Comparison of ENCODE assay signal across 8 mouse cellular contexts in genomic region chr12:100908298-100909034, GRCm38 (mm10). TPM values are rescaled to one million over a fixed set of nuclear protein-coding genes. Genes with fewer than 3 reads are reported as not detected.
DNase-seq lines count a peak whose midpoint lies in the region; ATAC-seq and TF ChIP-seq lines count a peak whose summit lies in the region.

No protein-coding gene starts in this region.

- peaks cover 58% of the 10 kb centered on the region for H3K27me3 ChIP-seq in liver, embryonic 12.5 days (replicated peaks)
- no peaks in the 10 kb centered on the region for H3K27me3 ChIP-seq in stomach, postnatal 0 days (ENCODE audit: control insufficient read depth, insufficient read depth, low read length)

- 23% methylated on average over 10 of the region's 10 CpGs for WGBS in liver, embryonic 12.5 days (ENCODE audit: insufficient replicate concordance)
- 20% methylated on average over 10 of the region's 10 CpGs for WGBS in stomach, postnatal 0 days

- DNase-seq in cerebellum, adult 11 months: peak; percentile 42
- DNase-seq in cerebellum, adult 8-10 months: no peak
- peak; percentile 32 for DNase-seq in retina, postnatal 1 day
- DNase-seq in retina, embryonic 14.5 days (ENCODE audit: low spot score): no peak
- no peak for DNase-seq in stomach, postnatal 0 days (ENCODE audit: low spot score)
- no peak for DNase-seq in left cerebral cortex, adult 11 months (ENCODE audit: low spot score)
- no peak for DNase-seq in right cerebral cortex, postnatal 36 days (ENCODE audit: low spot score in 2 of 2)

- H3K36me3 ChIP-seq in liver, embryonic 12.5 days: peaks cover 24% of the 10 kb centered on the region
- no peaks in the 10 kb centered on the region for H3K36me3 ChIP-seq in stomach, postnatal 0 days (ENCODE audit: control insufficient read depth, insufficient read depth, low read length)

- TF ChIP-seq EP300 in stomach, postnatal 0 days (optimal IDR thresholded peaks at IDR 0.05): no peak

- no peak overlapping the region for H3K9ac ChIP-seq in liver, embryonic 12.5 days
- H3K9ac ChIP-seq in stomach, postnatal 0 days (ENCODE audit: low read length): 0 out of 2 replicates have a peak overlapping the region, but pooled peaks have one; percentile 41

- no peak for ATAC-seq in liver, embryonic 12.5 days
- no peak for ATAC-seq in stomach, postnatal 0 days (ENCODE audit: low FRiP score, low TSS enrichment)

- no peaks in the 10 kb centered on the region for H3K4me1 ChIP-seq in liver, embryonic 12.5 days
- no peaks in the 10 kb centered on the region for H3K4me1 ChIP-seq in stomach, postnatal 0 days (replicated peaks; ENCODE audit: control insufficient read depth, insufficient read depth)

- peak overlapping the region; percentile 62 for H3K4me2 ChIP-seq in liver, embryonic 12.5 days
- H3K4me2 ChIP-seq in stomach, postnatal 0 days (replicated peaks; ENCODE audit: low read depth): peak overlapping the region; percentile 69

- no peak overlapping the region for H3K27ac ChIP-seq in liver, embryonic 12.5 days
- H3K27ac ChIP-seq in stomach, postnatal 0 days (replicated peaks): no peak overlapping the region

- no peaks in the 10 kb centered on the region for H3K9me3 ChIP-seq in liver, embryonic 12.5 days (replicated peaks)
- no peaks in the 10 kb centered on the region for H3K9me3 ChIP-seq in stomach, postnatal 0 days (ENCODE audit: control insufficient read depth, low read length)

- no peak for TF ChIP-seq CTCF in stomach, postnatal 0 days (IDR thresholded peaks at IDR 0.05; ENCODE audit: low read depth)

- H3K4me3 ChIP-seq in liver, embryonic 12.5 days: no peak overlapping the region
- peak overlapping the region; percentile 37; the same call in 1 of the 2 replicates for H3K4me3 ChIP-seq in stomach, postnatal 0 days (ENCODE audit: low read depth, low read length)

RNA-seq across cellular contexts. Expression of gene Gpr68, which starts 0.5 kb away (rescaled TPM):
- polyA plus RNA-seq in liver, embryonic 12.5 days (2016; fragmentation: Nextera tagmentation; extraction: Ambion mirVana): 0.04 TPM in 1 of 2 replicates, not detected in the other
- 0.44 and 0.48 TPM in 2 replicates for polyA plus RNA-seq in stomach, postnatal 0 days (2015; fragmentation: Nextera tagmentation; extraction: Ambion mirVana)

Comparison
In these comparisons a context has a peak if more than half of its experiments do, and no peak if none do; other contexts are left out.
1. DNase-seq: peak in cerebellum, adult 11 months (single experiment) and retina, postnatal 1 day (single experiment); none in cerebellum, adult 8-10 months (single experiment), retina, embryonic 14.5 days (single experiment), stomach, postnatal 0 days (single experiment), left cerebral cortex, adult 11 months (single experiment) and right cerebral cortex, postnatal 36 days (0 of 2).